Mouse (Mus musculus) spleen, adult 2 months (tissue): ENCODE measurements at regions not wholly inside any gene's neighbourhood (a gene's known extent, or its start where the extent isn't known, plus 50 kb on each side); places are given as distances from the start of the nearest gene placed in this dataset.

Experiments
- CTCF ChIP-seq: fragments of 200-500 bp; IDR thresholded peaks from 2 replicates; pipeline ENCODE4 v1.5.1; 2011; ENCODE audit warnings: mild to moderate bottlenecking, inconsistent platforms; ENCODE audit not compliant: insufficient read depth, insufficient read length, insufficient replicate concordance; ENCODE audit errors: extremely low read depth
- POLR2A ChIP-seq: fragments of 200-500 bp; IDR thresholded peaks from 2 replicates; pipeline ENCODE4 v1.6.1; 2011; ENCODE audit warnings: low read depth, low read length, inconsistent platforms

DNA sequence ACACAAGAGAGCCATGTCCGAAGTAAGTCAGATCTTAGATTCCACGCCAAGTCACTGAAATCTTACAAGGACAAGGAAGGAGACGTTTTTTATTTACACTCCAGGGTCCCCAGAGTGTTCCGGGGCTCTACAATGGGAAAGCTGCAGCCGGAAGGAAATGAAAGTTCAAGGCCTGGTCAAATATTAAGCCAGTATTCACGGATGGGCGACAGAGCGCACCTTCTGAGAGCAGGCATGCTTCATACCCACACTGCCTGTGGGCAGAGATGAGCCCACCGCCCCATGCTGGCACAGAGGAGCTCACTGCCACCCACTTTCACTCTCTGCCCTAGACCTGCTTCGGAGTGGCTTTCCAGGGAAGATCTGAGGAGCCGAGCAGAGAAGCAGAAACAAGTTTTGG lies 92.2 kb downstream of the Sox9 start:
- TF ChIP-seq POLR2A: no peak
- no peak for TF ChIP-seq CTCF
